Mouse (Mus musculus): ENCODE data around the gene Als2. TPM values are rescaled to one million over a fixed set of nuclear protein-coding genes. Genes with fewer than 3 reads are reported as not detected.

Gene Als2
- 10 to 100 TPM; 45.7 to 48.0 TPM for total RNA-seq (2021)
- long read RNA-seq, full-length matches to known transcripts = 28 of 83 reads
- long read RNA-seq, partial matches to known transcripts = 29 of 83 reads
- long read RNA-seq, other reads (novel, unspliced or antisense) = 26 of 83 reads

DNA sequence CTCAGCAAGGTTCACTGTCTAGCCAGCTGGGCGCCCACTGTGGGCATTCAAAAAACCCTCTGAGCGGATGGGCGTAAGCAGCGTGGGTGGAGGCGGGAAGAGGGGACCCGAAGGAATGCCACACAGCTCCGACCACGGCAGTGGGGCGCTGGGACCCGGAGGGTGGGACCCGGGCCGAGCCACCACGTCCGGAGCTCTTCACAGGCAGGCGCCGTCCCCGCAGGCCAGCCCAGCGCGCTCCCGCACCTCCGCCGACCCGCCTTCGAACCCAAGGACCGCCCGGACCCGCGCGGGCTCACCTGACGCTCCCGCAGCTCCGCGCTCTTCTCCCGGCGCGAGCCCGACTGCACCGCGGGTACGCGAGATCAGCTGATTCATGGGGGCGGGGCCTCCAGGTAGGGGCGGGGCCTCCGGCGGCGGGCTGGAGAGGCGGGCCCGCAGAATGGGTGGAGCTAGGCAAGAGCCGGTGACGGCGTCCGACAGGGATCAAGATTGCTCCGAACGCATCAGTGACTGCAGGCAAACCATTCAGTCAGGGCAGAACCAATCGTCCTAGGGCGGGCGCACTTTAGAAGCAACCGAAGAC lies at the start of gene Als2:
Als2 (minus strand) TSS at position 376 of the 586 bp plus-strand sequence.
- DNase-seq (ENCODE audit: low spot score in 2 of 2) = peak; percentile 97 to 100

DNA sequence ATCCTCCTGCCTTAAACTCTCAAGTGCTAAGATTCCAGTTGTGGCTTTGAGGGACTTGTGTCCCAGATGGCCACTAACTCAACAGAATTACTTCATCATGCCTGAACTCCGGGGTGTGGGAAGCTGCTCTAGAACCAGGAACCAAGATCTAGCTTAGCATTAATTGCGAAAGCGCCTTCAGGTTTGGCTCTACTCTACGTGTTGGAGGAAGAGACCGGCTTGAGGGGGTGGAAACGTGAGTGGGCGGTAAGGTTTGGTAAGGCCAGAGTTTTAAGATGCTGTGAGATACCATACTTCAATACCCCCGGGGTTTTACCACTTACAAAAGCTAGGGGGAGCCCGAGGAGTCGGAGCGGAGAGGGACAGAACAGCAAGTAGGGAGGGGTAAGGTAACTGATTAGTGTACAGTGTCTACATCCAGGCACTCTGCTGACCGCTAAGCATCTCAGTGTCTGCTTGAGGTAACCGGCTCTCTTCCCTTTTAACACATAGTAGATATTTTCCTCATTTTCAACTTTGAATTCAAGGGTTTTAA lies 49.4 kb upstream of the Als2 start:
- no peak for DNase-seq (ENCODE audit: low spot score in 2 of 2)

DNA sequence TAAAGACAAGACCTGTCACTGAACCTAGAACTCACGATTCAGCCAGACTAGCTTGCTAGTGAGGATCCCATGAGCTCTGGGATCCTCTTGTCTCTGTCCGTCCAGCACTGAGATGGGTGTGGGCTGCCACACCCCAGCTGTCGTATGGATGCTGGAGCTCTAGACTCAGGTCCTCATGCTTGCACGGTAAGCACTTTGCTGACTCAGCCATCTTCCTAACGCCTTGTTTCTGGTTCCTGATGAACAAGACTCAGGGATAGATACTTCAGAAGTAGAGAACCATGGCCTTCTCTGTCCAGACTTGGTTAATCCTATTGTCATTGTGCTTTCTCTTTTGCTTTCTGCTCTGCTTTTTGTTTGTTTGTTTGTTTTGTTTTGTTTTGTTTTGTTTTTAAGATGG lies 48.8 kb upstream of the Als2 start:
- no peak for DNase-seq (ENCODE audit: low spot score in 2 of 2)

DNA sequence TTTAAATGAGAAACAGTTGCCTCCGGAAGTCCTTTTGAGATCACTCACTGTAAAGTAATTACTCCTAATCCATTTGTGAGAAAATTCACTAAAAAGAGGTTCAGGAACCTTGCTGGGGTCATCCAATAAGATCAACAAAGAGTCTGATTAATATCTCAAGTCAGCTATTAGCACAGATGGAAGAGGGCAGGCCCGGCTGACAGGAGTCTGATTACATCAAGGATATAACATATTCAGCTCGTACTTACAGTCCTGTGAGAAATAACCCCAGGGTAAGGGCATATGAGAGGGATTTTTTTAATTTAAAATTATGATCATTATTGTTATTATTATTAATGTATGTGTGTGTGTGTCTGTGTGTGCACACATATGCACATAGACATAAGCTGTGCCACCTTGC lies 35.2 kb upstream of the Als2 start:
- DNase-seq (ENCODE audit: low spot score in 2 of 2) = no peak

DNA sequence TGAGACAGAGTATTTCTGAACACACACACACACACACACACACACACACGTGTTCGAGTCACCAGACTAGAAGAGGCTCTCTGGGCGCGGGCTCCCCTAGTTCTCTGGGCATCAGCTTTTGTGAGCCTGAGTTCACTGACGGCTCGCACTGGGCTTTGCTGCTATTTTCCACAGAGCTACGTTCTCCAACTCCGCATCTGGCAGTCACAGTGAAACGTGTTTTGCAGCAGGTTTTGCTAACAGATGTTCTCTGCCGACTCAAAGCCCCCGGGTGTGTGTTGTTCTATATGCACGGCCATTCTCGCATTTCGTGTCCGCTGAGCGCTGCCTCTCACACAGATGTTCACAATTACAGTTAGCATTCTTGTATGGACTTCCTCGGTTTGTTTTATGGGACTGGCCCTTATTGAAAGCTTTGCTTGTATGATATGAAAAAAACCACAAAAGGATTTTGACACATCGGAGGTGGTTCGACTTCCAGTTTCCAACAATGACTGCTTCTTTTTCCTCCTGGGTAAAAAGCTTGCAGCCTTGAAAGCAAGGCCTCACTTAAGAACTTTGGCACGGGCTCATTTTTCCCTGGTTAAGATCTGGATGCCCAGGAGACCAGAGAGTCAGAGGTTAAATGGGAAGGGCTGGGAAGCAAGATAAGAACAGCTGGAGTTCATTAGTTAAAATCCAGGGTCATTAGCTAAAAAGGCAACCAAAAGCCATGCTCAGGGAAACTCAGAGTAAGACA lies 33.1 kb upstream of the Als2 start:
- no peak for DNase-seq (ENCODE audit: low spot score in 2 of 2)

DNA sequence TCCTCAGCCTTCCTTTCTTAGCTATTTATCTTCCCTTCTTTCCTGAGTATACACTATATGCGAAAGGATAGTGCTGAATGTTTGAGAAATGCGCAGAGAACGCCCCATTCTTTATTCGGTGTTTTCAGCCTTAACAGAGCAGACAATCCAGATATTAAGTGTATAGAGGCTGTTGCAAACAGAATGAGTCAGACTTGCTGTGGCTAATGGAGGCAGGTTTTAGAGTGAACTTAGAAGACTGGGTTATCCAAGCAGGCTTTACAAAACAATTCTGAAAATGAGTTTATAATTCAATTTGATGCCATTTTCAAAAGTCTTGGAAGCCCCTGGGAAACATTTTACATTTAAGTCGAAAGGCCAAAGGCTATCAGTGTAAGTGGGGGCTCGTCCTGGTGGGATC lies 32.4 kb upstream of the Als2 start:
- DNase-seq (ENCODE audit: low spot score in 2 of 2) = no peak

DNA sequence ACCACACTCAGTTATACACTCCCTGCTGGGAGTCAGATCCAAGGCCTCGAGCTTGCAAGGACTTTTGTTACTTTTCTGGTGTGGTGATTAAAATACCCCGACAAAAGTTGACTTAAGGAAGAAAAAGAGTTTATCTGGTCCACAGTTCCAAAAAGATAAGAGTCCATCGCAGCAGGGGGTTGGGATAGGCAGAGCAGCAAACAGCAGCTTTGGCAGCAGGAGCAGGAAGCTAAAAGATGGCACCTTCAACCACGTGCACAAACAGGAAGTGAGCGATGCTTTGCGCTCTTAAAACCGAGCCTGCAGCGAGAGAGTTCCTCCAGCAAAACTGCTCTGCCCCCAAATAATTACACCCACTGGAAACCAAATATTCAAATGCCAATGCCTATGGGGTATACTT lies 31.9 kb upstream of the Als2 start:
- no peak for DNase-seq (ENCODE audit: low spot score in 2 of 2)

DNA sequence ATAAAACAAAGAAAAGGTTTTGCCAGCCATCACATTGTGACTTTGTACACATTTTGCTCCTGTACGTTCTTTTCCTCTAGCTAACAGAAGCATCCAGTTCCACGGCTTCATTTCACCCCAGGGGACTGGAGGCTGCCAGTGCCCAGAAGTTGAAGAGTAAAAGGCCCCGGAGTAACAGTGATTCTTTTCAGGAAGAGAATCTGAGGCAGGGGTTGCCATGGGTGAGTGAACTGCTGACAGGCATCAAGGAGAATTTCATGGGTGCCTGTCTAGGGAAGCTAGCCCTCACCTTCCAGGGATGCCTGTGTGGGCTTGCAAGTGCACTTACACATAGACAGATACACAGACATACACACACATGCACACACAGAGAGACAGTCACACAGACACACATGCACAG lies 20.7 kb upstream of the Als2 start:
- DNase-seq (ENCODE audit: low spot score in 2 of 2) = no peak

DNA sequence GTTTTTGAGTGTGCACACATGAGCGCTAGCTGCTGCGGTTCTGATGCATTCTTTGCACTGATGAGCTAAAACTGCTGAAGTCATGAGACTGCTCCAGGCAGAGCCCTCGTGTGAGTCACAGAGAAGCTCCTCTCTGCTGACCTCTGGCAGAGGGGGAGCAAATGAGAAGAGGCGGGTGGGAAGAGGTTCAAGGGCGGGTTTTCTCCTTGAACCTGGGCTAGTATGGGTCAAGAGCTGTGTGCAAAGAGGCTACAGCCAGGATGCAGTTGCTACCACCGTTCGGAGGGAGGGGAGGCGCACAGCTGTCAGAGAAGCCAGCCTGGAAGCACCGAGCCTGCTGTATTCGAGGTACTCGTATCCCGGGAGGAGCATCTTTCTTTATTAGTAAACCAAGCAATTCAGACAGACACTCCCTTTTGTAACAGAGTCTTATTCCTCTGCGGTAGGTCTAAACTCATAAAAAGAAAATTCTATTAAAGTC lies 19.8 kb upstream of the Als2 start, which contains the start of gene Cdk15:
Cdk15 (plus strand) TSS at position 156 of the 481 bp plus-strand sequence.
- DNase-seq (ENCODE audit: low spot score in 2 of 2) = no peak

DNA sequence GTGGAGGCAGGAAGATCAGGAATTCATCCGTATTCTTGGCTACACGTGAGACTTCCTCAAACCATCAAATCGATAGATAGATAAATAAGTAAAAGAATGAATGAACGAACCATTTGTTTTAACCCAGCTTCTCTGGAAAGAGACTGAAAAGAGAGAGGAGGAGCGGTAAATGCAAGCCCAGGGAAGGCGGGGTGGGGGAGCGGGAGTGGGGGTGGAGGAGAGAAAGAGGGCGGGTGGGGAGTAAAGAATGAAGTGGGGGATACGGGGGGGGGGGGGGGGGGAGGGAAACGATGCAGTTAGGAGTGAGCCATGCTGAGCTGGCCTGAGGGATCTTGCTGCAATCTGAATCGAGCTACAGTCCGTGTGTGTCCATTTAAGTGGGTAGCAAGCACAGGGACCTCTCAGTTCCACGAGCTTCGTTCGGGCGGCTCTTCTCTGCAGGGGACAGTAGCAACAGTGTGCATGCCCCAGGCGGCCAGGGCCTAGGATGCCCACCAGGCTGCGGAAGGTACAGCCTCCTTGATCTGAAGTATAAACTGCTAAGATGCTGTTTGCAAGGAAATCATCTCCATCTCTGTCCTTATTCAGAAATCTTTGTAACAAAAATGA lies 16.4 kb upstream of the Als2 start:
- DNase-seq (ENCODE audit: low spot score in 2 of 2) = no peak

DNA sequence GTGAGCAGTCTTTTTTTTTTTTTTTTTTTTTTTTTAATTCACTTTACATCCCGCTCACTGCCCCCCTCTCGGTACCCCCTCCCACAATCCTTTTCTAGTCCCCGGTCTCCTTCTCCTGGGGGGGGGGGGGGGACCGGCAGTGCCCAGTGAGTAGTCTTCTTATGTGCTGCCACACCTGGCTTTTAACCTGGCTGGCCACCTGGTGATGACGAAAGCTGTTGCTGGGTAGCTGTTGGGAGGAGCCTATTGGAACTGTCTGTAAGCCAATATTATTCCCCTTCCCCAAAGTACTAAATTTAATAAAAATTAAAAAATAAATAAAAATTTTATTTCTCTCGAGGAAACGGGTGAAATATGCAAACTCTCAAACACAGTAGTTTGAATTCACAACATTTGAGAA lies 15.7 kb upstream of the Als2 start:
- no peak for DNase-seq (ENCODE audit: low spot score in 2 of 2)

DNA sequence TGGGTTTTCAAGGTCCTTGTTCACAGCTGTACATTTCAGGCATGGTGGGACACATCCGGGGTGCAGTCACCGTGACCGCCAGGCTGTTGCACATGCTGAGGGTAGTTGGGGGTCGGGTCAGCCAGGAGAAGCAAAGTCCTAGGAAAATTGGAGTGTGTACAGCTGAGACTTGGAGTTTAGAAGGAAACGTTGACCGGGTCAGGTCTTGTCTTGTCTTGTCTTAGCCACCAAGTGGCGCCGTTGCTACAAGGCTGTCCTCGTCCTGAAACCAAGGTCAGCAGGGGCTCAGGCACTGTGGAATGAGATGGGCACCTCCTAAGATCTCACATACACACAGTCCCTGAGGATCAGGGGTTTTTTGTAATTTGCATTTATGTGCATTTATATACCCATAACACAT lies 10.6 kb upstream of the Als2 start:
- DNase-seq (ENCODE audit: low spot score in 2 of 2) = peak in 1 of 2 experiments; percentile 52

DNA sequence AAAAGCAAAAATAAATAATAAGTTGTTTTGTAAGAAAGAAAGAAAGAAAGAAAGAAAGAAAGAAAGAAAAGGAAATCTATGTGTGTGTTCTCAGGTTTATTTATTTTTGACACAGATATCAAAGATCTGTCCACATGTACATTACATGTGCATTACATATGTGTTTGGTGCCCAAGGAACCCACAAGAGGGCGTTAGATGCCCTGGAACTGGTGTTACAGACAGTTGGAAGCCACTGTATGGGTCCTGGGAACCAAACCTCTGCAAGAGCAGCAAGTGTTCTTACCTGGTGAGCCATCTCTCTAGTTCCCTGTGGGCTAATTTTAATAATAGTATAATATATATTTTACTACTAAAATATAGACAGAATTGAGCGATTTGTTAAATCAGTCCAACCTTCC lies 6.7 kb upstream of the Als2 start:
- no peak for DNase-seq (ENCODE audit: low spot score in 2 of 2)

DNA sequence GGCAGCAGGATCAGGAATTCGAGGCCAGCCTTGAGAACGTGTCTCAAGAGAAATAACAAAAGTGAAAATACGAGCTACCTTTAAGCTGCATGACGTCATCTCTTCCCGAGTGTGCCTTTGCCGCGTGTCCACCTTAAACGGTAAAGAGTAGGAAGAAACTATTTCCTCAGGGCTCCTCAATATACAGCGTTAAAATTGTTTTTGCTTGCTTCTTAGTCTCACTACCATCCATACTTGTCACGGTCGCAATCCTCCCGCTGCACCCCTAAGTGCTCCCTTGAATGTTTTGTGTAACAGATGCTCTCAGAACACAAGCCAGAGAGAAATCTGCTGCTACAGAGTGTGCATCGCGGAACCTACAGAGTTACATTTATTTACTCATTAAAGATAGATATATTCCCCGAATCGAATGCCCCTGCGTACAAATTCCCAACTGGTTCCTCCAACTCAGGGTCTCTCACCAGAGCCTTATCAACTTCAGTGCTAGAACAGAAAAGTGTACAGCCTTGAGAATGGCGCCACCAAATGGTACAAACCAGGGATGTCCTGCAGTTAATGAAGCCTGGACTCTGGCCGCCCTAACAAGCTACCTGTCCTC lies 682 bp upstream of the Als2 start:
- peak; percentile 42 to 84 for DNase-seq (ENCODE audit: low spot score in 2 of 2)

DNA sequence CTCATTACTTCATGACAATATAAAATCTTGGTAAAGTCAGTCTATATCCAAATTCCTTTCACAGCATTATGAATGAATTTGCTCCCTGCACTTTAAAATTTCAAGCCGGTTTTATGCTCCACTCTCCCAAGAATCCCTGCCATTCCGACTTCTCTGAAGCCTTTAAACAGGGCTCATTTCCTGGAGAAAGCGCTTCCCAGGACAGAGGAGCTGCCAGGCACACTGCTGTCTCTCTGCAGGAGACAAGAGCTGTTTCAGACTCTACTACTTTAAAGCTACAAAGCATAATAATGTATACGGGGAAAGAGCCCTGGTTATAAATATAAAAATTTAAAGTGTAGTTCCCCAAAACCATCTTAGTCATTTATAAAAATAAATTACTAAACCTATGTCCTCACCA lies 7.8 kb downstream of the Als2 start:
- no peak for DNase-seq (ENCODE audit: low spot score in 2 of 2)

DNA sequence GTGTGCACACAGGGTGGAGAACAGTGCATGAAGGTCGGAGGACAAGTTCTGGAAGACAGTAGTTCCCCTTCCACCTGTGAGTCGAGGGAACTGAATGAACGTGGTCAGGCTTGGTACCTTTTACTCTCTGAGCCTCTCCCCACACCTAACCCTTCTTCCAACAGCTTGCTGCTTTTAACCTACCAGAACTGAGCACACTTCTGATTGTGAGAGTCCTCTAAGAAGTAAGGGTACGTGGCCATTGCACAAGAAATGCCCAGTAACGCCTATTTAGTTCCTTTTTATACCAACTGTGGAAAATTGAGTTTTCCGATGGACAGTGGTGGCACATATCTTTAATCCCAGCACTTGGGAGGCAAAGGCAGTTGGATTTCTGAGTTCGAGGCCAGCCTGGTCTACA lies 8.5 kb downstream of the Als2 start:
- DNase-seq (ENCODE audit: low spot score in 2 of 2) = no peak

DNA sequence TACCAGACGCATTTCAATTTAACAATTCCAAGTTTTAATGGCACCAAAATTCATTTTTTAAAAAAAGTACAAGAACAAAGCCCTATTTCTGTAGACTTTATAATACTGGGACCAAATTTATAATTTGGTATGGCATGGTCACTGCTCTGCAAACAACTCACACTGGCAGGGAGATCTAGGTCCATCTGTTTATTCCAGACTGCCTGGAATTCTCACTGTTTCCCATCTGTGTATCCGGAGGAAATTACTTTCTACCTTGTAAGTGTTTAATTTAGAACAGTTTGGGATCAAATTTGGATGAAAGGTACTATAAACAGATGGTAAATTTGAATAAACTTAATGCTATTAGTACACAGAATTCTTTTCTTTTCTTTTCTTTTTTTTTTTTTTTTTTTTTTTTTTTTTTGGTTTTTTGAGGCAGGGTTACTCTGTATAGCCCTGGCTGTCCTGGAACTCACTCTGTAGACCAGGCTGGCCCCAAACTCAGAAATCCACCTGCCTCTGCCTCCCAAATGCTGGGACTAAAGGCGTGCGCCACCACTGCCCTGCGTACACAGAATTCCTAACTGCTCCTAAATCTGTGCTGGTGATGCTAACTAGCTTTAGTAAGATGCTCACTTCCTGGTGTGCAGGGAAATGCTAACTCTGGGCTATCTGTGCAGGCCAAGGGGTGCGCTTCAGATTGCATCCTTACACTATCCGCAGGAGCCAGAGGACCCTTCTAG lies 14.8 kb downstream of the Als2 start:
- DNase-seq (ENCODE audit: low spot score in 2 of 2) = no peak

DNA sequence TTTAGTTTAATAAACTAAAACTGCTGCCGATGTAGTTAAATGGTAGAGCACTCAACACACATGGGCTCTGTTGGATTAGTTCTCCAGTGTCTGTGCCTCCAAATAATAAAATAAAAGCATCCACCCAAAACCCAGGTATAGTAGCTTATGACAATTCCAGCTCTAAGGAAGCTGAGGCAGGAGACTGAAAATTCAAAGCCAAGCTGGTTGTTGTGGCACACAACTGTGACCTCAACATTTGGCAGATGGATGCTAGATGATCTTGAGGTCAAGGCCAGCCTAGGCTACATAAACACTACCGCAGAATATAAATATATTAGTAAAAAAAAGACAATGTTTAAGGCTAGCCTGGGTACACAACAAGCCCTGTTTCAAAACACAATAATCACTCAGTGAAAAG lies 15.4 kb downstream of the Als2 start:
- no peak for DNase-seq (ENCODE audit: low spot score in 2 of 2)

DNA sequence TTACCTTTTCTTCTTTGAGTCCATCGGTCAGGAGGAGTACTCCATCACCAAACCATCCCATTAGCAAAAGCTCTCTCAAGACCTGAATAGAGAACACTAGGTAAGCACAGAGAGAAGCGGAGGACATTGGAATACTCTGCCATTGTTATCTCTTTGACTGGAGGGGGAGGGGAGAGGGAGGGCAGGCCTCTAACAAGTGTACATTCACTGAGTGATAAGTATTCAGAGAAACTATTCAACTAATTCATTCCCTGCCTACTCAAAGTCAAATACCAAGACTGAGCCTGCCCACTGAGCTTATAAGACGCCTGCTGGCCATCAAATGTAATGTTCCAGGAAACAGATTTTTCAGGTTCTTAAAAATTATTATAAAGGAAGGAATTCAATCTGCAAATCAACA lies 16.7 kb downstream of the Als2 start:
- no peak for DNase-seq (ENCODE audit: low spot score in 2 of 2)

DNA sequence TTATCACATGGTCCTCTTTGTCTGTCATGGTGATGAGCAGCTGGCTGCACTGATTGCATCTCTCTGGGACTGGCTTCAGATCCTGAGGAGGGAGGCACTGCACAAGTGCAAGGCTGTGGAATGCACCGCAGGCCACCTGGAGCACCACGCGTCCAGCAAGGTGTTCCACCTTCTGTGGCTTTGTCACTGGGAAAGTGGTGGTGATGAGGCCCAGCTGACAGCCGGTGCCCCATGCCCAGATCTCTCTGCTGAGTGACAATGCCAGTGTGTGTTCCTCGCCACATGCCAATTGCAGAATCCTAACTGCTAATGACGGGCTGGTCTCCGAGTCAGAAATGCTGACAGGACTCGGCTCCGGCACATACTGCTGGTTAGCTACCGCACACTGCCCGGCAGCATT lies 21.6 kb downstream of the Als2 start:
- DNase-seq (ENCODE audit: low spot score in 2 of 2) = peak in 1 of 2 experiments; percentile 21

DNA sequence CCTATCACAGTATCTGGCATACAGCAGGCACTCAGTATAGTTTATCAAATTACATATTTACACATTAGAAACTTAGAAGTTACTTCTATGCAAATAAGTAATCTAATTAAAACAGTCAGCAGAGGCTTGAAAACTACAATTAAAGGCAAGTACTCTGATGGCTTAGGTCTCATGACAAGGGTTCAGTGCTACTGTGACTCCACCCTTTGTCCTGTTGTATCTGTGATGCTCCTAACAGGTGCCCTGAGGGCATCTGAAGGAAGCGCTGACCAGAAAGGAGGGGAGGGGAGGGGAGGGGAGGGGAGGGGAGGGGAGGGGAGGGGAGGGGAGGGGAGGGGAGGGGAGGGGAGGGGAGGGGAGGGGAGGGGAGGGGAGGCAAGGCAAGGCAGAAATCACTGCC lies 24.1 kb downstream of the Als2 start:
- no peak for DNase-seq (ENCODE audit: low spot score in 2 of 2)
